23 mouse cellular contexts compared by ENCODE assay signal in genomic region chr1:171373946-171374345, GRCm38 (mm10). TPM values are rescaled to one million over a fixed set of nuclear protein-coding genes. Genes with fewer than 3 reads are reported as not detected.
DNase-seq lines count a peak whose midpoint lies in the region; ATAC-seq lines count a peak whose summit lies in the region.
"Had no signal": no experiment of that assay in that cellular context is flagged by ENCODE, and none has a peak within 500 bp of the region (broad histone marks: within the 10 kb centered on the region; RNA-seq: fewer than 3 reads in every experiment).

No protein-coding gene starts in this region.

- peak; percentile 49; the same call in 1 of the 2 replicates for ATAC-seq in midbrain, embryonic 11.5 days (ENCODE audit: low FRiP score)
- no peak for ATAC-seq in midbrain, embryonic 15.5 days (replicated peaks)
- peak; percentile 44; the same call in 1 of the 2 replicates for ATAC-seq in embryonic facial prominence, embryonic 15.5 days (ENCODE audit: insufficient number of reproducible peaks, low FRiP score, low TSS enrichment, low read depth)
- 0 out of 2 replicates have a peak, but pooled peaks have one; percentile 12 for ATAC-seq in stomach, embryonic 16.5 days (ENCODE audit: insufficient read depth, low FRiP score)
- ATAC-seq in activated CD4-positive, CD25-positive, alpha-beta regulatory T cell, adult 4 months: no peak
- ATAC-seq: hindbrain, postnatal 0 days had no signal

- H3K9ac ChIP-seq in midbrain, embryonic 11.5 days (ENCODE audit: low read length): peak overlapping the region; percentile 24; the same call in 1 of the 2 replicates
- H3K9ac ChIP-seq in midbrain, embryonic 15.5 days: no peak overlapping the region
- H3K9ac ChIP-seq in embryonic facial prominence, embryonic 15.5 days: no peak overlapping the region
- H3K9ac ChIP-seq in stomach, embryonic 16.5 days (ENCODE audit: low read length): peak overlapping the region; percentile 27
- H3K9ac ChIP-seq: lung, embryonic 15.5 days; neural tube, embryonic 15.5 days had no signal

- H3K4me2 ChIP-seq in midbrain, embryonic 11.5 days: no peak overlapping the region
- no peak overlapping the region for H3K4me2 ChIP-seq in midbrain, embryonic 15.5 days
- H3K4me2 ChIP-seq in embryonic facial prominence, embryonic 15.5 days (replicated peaks): peak overlapping the region; percentile 34; the same call in 1 of the 2 replicates
- peak overlapping the region; percentile 48 for H3K4me2 ChIP-seq in stomach, embryonic 16.5 days (ENCODE audit: low read depth, low read length)
- H3K4me2 ChIP-seq: lung, embryonic 15.5 days; neural tube, embryonic 15.5 days had no signal

- H3K4me1 ChIP-seq in heart, embryonic 10.5 days: peaks cover 38% of the 10 kb centered on the region
- H3K4me1 ChIP-seq in midbrain, embryonic 11.5 days (ENCODE audit: control insufficient read depth, insufficient read depth, low read length): peaks cover 8% of the 10 kb centered on the region
- no peaks in the 10 kb centered on the region for H3K4me1 ChIP-seq in midbrain, embryonic 15.5 days
- peaks cover 21% of the 10 kb centered on the region for H3K4me1 ChIP-seq in embryonic facial prominence, embryonic 15.5 days
- H3K4me1 ChIP-seq in stomach, embryonic 16.5 days (ENCODE audit: control insufficient read depth, insufficient read depth, low read length): peaks cover 31% of the 10 kb centered on the region
- H3K4me1 ChIP-seq: neural tube, embryonic 15.5 days had no signal

- no peaks in the 10 kb centered on the region for H3K9me3 ChIP-seq in heart, embryonic 10.5 days
- H3K9me3 ChIP-seq in midbrain, embryonic 11.5 days (ENCODE audit: control insufficient read depth, low read length): no peaks in the 10 kb centered on the region
- no peaks in the 10 kb centered on the region for H3K9me3 ChIP-seq in midbrain, embryonic 15.5 days
- H3K9me3 ChIP-seq in embryonic facial prominence, embryonic 15.5 days (replicated peaks): no peaks in the 10 kb centered on the region
- H3K9me3 ChIP-seq in stomach, embryonic 16.5 days (replicated peaks; ENCODE audit: control insufficient read depth, low read length): no peaks in the 10 kb centered on the region
- H3K9me3 ChIP-seq: G1E; lung, embryonic 15.5 days; neural tube, embryonic 15.5 days had no signal

- peak overlapping the region; percentile 42; the same call in 1 of the 2 replicates for H3K27ac ChIP-seq in heart, embryonic 10.5 days
- no peak overlapping the region for H3K27ac ChIP-seq in midbrain, embryonic 11.5 days (ENCODE audit: low read depth, low read length)
- H3K27ac ChIP-seq in midbrain, embryonic 15.5 days: no peak overlapping the region
- peak overlapping the region; percentile 73 for H3K27ac ChIP-seq in embryonic facial prominence, embryonic 15.5 days (replicated peaks)
- peak overlapping the region; percentile 87; the same call in 1 of the 2 replicates for H3K27ac ChIP-seq in stomach, embryonic 16.5 days (ENCODE audit: low read length)
- H3K27ac ChIP-seq: hindbrain, postnatal 0 days; lung, embryonic 15.5 days; neural tube, embryonic 15.5 days had no signal

- WGBS in heart, embryonic 10.5 days: 6% methylated on average over 4 of the region's 4 CpGs
- 0% methylated on average over 4 of the region's 4 CpGs for WGBS in midbrain, embryonic 11.5 days
- 0% methylated on average over 4 of the region's 4 CpGs for WGBS in midbrain, embryonic 15.5 days
- 0% methylated on average over 4 of the region's 4 CpGs for WGBS in embryonic facial prominence, embryonic 15.5 days
- WGBS in stomach, embryonic 16.5 days: 5% methylated on average over 4 of the region's 4 CpGs

- H3K4me3 ChIP-seq in heart, embryonic 10.5 days: no peak overlapping the region
- no peak overlapping the region for H3K4me3 ChIP-seq in midbrain, embryonic 11.5 days (ENCODE audit: low read depth, low read length)
- no peak overlapping the region for H3K4me3 ChIP-seq in midbrain, embryonic 15.5 days
- H3K4me3 ChIP-seq in embryonic facial prominence, embryonic 15.5 days (replicated peaks): peak overlapping the region; percentile 34; the same call in 1 of the 2 replicates
- peak overlapping the region; percentile 17; the same call in 1 of the 2 replicates for H3K4me3 ChIP-seq in stomach, embryonic 16.5 days (replicated peaks; ENCODE audit: low read length)
- H3K4me3 ChIP-seq: lung, embryonic 15.5 days; neural tube, embryonic 15.5 days had no signal

- H3K27me3 ChIP-seq in heart, embryonic 10.5 days (ENCODE audit: insufficient read depth, poor library complexity, severe bottlenecking): peaks cover 37% of the 10 kb centered on the region; the same call in 1 of the 2 replicates
- no peaks in the 10 kb centered on the region for H3K27me3 ChIP-seq in midbrain, embryonic 11.5 days (ENCODE audit: control insufficient read depth, insufficient read depth, low read length)
- H3K27me3 ChIP-seq in midbrain, embryonic 15.5 days (replicated peaks): 0 out of 2 replicates have a peak, but pooled peaks cover 5% of the 10 kb centered on the region
- H3K27me3 ChIP-seq in embryonic facial prominence, embryonic 15.5 days: no peaks in the 10 kb centered on the region
- no peaks in the 10 kb centered on the region for H3K27me3 ChIP-seq in stomach, embryonic 16.5 days (ENCODE audit: control insufficient read depth, insufficient read depth, low read length)
- H3K27me3 ChIP-seq: lung, embryonic 15.5 days had no signal

- H3K36me3 ChIP-seq in heart, embryonic 10.5 days: no peaks in the 10 kb centered on the region
- H3K36me3 ChIP-seq in midbrain, embryonic 11.5 days (ENCODE audit: control insufficient read depth, insufficient read depth, low read length): no peaks in the 10 kb centered on the region
- H3K36me3 ChIP-seq in midbrain, embryonic 15.5 days (replicated peaks): no peaks in the 10 kb centered on the region
- no peaks in the 10 kb centered on the region for H3K36me3 ChIP-seq in embryonic facial prominence, embryonic 15.5 days
- no peaks in the 10 kb centered on the region for H3K36me3 ChIP-seq in stomach, embryonic 16.5 days (ENCODE audit: control insufficient read depth, insufficient read depth, low read length)
- H3K36me3 ChIP-seq: G1E; lung, embryonic 15.5 days; neural tube, embryonic 15.5 days had no signal

- DNase-seq in heart, embryonic 10.5 days (ENCODE audit: low spot score): no peak
- no peak for DNase-seq in heart, adult 18-20 months
- DNase-seq in midbrain, embryonic 11.5 days (ENCODE audit: low spot score, missing footprints): peak; percentile 91
- DNase-seq in adrenal gland, adult 8-10 months: no peak
- DNase-seq: adrenal gland, postnatal 10 days; cerebellum, adult 8-10 months; heart, adult 11 months; kidney, adult 8-10 months; kidney, postnatal 36 days; layer of hippocampus, postnatal 36 days; left cerebral cortex, postnatal 4 days; right cerebral cortex, adult 18-20 months; spleen, adult 18-20 months had no signal

RNA-seq across cellular contexts. Expression of gene Nectin4, which starts 4.0 kb away (rescaled TPM):
- polyA plus RNA-seq in heart, embryonic 10.5 days (2016; fragmentation: Nextera tagmentation; extraction: Ambion mirVana): 0.38 and 1.3 TPM in 2 replicates
- under 1 TPM; 0.15 to 0.18 TPM for total RNA-seq in heart, adult 18-20 months (2021)
- polyA plus RNA-seq in midbrain, embryonic 11.5 days (2014; fragmentation: Nextera tagmentation; extraction: Ambion mirVana): 0.49 and 0.65 TPM in 2 replicates
- 3.1 and 3.6 TPM in 2 replicates for polyA plus RNA-seq in midbrain, embryonic 15.5 days (2015; fragmentation: Nextera tagmentation; extraction: Ambion mirVana)
- 39.0 and 43.7 TPM in 2 replicates for polyA plus RNA-seq in embryonic facial prominence, embryonic 15.5 days (2015; fragmentation: Nextera tagmentation; extraction: Ambion mirVana)
- polyA plus RNA-seq in stomach, embryonic 16.5 days (2015; fragmentation: Nextera tagmentation; extraction: Ambion mirVana): 42.8 and 62.7 TPM in 2 replicates
- polyA plus RNA-seq in activated CD4-positive, CD25-positive, alpha-beta regulatory T cell, adult 4 months (2017; shearing (Covaris generic)): under 1 TPM in 1 of 2 experiments, not detected in 1; 0.09 TPM
- under 1 TPM; 0.10 to 0.54 (median 0.31) TPM for total RNA-seq in adrenal gland, adult 8-10 months (2022)
- total RNA-seq: G1E; gastrocnemius, adult 18-20 months had no signal

RNA-seq across cellular contexts. Expression of gene Klhdc9, which starts 13.3 kb away (rescaled TPM):
- 0.87 and 1.3 TPM in 2 replicates for polyA plus RNA-seq in heart, embryonic 10.5 days (2016; fragmentation: Nextera tagmentation; extraction: Ambion mirVana)
- total RNA-seq in heart, adult 18-20 months (2021): not detected
- polyA plus RNA-seq in midbrain, embryonic 11.5 days (2014; fragmentation: Nextera tagmentation; extraction: Ambion mirVana): 1.4 and 2.3 TPM in 2 replicates
- 3.3 and 4.5 TPM in 2 replicates for polyA plus RNA-seq in midbrain, embryonic 15.5 days (2015; fragmentation: Nextera tagmentation; extraction: Ambion mirVana)
- polyA plus RNA-seq in embryonic facial prominence, embryonic 15.5 days (2015; fragmentation: Nextera tagmentation; extraction: Ambion mirVana): 4.5 and 9.1 TPM in 2 replicates
- 0.76 and 1.3 TPM in 2 replicates for polyA plus RNA-seq in stomach, embryonic 16.5 days (2015; fragmentation: Nextera tagmentation; extraction: Ambion mirVana)
- polyA plus RNA-seq in activated CD4-positive, CD25-positive, alpha-beta regulatory T cell, adult 4 months (2017; shearing (Covaris generic)): under 1 TPM in 1 of 2 experiments, not detected in 1; 0.48 TPM
- 10 to 100 TPM in 1 of 4 experiments, 1 to 10 TPM in 3; 1.7 to 13.1 (median 6.2) TPM for total RNA-seq in adrenal gland, adult 8-10 months (2022)
- total RNA-seq: gastrocnemius, adult 18-20 months; heart, postnatal 25 days had no signal

RNA-seq across cellular contexts. Expression of gene Arhgap30, which starts 14.8 kb away (rescaled TPM):
- 0.41 and 0.95 TPM in 2 replicates for polyA plus RNA-seq in heart, embryonic 10.5 days (2016; fragmentation: Nextera tagmentation; extraction: Ambion mirVana)
- total RNA-seq in heart, adult 18-20 months (2021): 1 to 10 TPM; 2.7 to 5.0 TPM
- polyA plus RNA-seq in midbrain, embryonic 11.5 days (2014; fragmentation: Nextera tagmentation; extraction: Ambion mirVana): 0.38 and 0.57 TPM in 2 replicates
- polyA plus RNA-seq in midbrain, embryonic 15.5 days (2015; fragmentation: Nextera tagmentation; extraction: Ambion mirVana): 0.66 and 0.87 TPM in 2 replicates
- polyA plus RNA-seq in embryonic facial prominence, embryonic 15.5 days (2015; fragmentation: Nextera tagmentation; extraction: Ambion mirVana): 2.6 and 3.1 TPM in 2 replicates
- 2.9 and 3.8 TPM in 2 replicates for polyA plus RNA-seq in stomach, embryonic 16.5 days (2015; fragmentation: Nextera tagmentation; extraction: Ambion mirVana)
- 10 to 100 TPM; 71.7 to 78.8 TPM for polyA plus RNA-seq in activated CD4-positive, CD25-positive, alpha-beta regulatory T cell, adult 4 months (2017; shearing (Covaris generic))
- total RNA-seq in adrenal gland, adult 8-10 months (2022): 1 to 10 TPM; 3.4 to 7.5 (median 5.5) TPM

RNA-seq across cellular contexts. Expression of gene Pfdn2, which starts 28.5 kb away (rescaled TPM):
- 109 and 150 TPM in 2 replicates for polyA plus RNA-seq in heart, embryonic 10.5 days (2016; fragmentation: Nextera tagmentation; extraction: Ambion mirVana)
- 10 to 100 TPM; 84.8 to 94.3 TPM for total RNA-seq in heart, adult 18-20 months (2021)
- polyA plus RNA-seq in midbrain, embryonic 11.5 days (2014; fragmentation: Nextera tagmentation; extraction: Ambion mirVana): 64.8 and 69.8 TPM in 2 replicates
- 146 and 150 TPM in 2 replicates for polyA plus RNA-seq in midbrain, embryonic 15.5 days (2015; fragmentation: Nextera tagmentation; extraction: Ambion mirVana)
- 95.9 and 105 TPM in 2 replicates for polyA plus RNA-seq in embryonic facial prominence, embryonic 15.5 days (2015; fragmentation: Nextera tagmentation; extraction: Ambion mirVana)
- 81.2 and 109 TPM in 2 replicates for polyA plus RNA-seq in stomach, embryonic 16.5 days (2015; fragmentation: Nextera tagmentation; extraction: Ambion mirVana)
- polyA plus RNA-seq in activated CD4-positive, CD25-positive, alpha-beta regulatory T cell, adult 4 months (2017; shearing (Covaris generic)): 10 to 100 TPM; 34.7 to 60.5 TPM
- 100 to 1,000 TPM in 2 of 4 experiments, 10 to 100 TPM in 2; 76.7 to 184 (median 115) TPM for total RNA-seq in adrenal gland, adult 8-10 months (2022)

RNA-seq across cellular contexts. Expression of gene Nit1, which starts 28.5 kb away (rescaled TPM):
- polyA plus RNA-seq in heart, embryonic 10.5 days (2016; fragmentation: Nextera tagmentation; extraction: Ambion mirVana): 37.5 and 39.3 TPM in 2 replicates
- total RNA-seq in heart, adult 18-20 months (2021): 10 to 100 TPM; 26.4 to 28.8 TPM
- polyA plus RNA-seq in midbrain, embryonic 11.5 days (2014; fragmentation: Nextera tagmentation; extraction: Ambion mirVana): 31.9 and 32.7 TPM in 2 replicates
- 52.2 and 54.2 TPM in 2 replicates for polyA plus RNA-seq in midbrain, embryonic 15.5 days (2015; fragmentation: Nextera tagmentation; extraction: Ambion mirVana)
- polyA plus RNA-seq in embryonic facial prominence, embryonic 15.5 days (2015; fragmentation: Nextera tagmentation; extraction: Ambion mirVana): 41.7 and 44.7 TPM in 2 replicates
- polyA plus RNA-seq in stomach, embryonic 16.5 days (2015; fragmentation: Nextera tagmentation; extraction: Ambion mirVana): 49.6 and 51.3 TPM in 2 replicates
- polyA plus RNA-seq in activated CD4-positive, CD25-positive, alpha-beta regulatory T cell, adult 4 months (2017; shearing (Covaris generic)): 10 to 100 TPM; 26.3 to 29.7 TPM
- total RNA-seq in adrenal gland, adult 8-10 months (2022): 100 to 1,000 TPM in 1 of 4 experiments, 10 to 100 TPM in 3; 81.4 to 103 (median 89.6) TPM

Comparison
In these comparisons a context has a peak if more than half of its experiments do, and no peak if none do; other contexts are left out.
1. ATAC-seq: peak in midbrain, embryonic 11.5 days (single experiment), embryonic facial prominence, embryonic 15.5 days (single experiment) and stomach, embryonic 16.5 days (single experiment); none in midbrain, embryonic 15.5 days (single experiment) and activated CD4-positive, CD25-positive, alpha-beta regulatory T cell, adult 4 months (single experiment).
2. H3K9ac ChIP-seq: peak in midbrain, embryonic 11.5 days (single experiment) and stomach, embryonic 16.5 days (single experiment); none in midbrain, embryonic 15.5 days (single experiment) and embryonic facial prominence, embryonic 15.5 days (single experiment).
3. H3K27ac ChIP-seq: peak in heart, embryonic 10.5 days (single experiment), embryonic facial prominence, embryonic 15.5 days (single experiment) and stomach, embryonic 16.5 days (single experiment); none in midbrain, embryonic 11.5 days (single experiment) and midbrain, embryonic 15.5 days (single experiment).
4. H3K4me3 ChIP-seq: peak in embryonic facial prominence, embryonic 15.5 days (single experiment) and stomach, embryonic 16.5 days (single experiment); none in heart, embryonic 10.5 days (single experiment), midbrain, embryonic 11.5 days (single experiment) and midbrain, embryonic 15.5 days (single experiment).
5. H3K4me2 ChIP-seq: peak in embryonic facial prominence, embryonic 15.5 days (single experiment) and stomach, embryonic 16.5 days (single experiment); none in midbrain, embryonic 11.5 days (single experiment) and midbrain, embryonic 15.5 days (single experiment).
6. RNA of gene Arhgap30, which starts 14.8 kb away (polyA plus RNA-seq): 71.7 to 78.8 TPM in activated CD4-positive, CD25-positive, alpha-beta regulatory T cell, adult 4 months; 2.9 to 3.8 TPM in stomach, embryonic 16.5 days, 2.6 to 3.1 TPM in embryonic facial prominence, embryonic 15.5 days, 0.41 to 0.95 TPM in heart, embryonic 10.5 days, 0.66 to 0.87 TPM in midbrain, embryonic 15.5 days and 0.38 to 0.57 TPM in midbrain, embryonic 11.5 days; every median in the first group is over 10 times any median in the second.